Mouse (Mus musculus) midbrain, embryonic 10.5 days (tissue): ENCODE measurements around the gene Jaml. TPM values are rescaled to one million over a fixed set of nuclear protein-coding genes. Genes with fewer than 3 reads are reported as not detected.
"Not testable (repeated sequence)": the region's sequence is repeated elsewhere in the genome, so short reads cannot be mapped to it uniquely, and the experiment has no call there.

Experiments used
- DNase-seq: peaks from one replicate; pipeline ENCODE4 v3.0.0-alpha.2; 2017; ENCODE audit warnings: low spot score
- H3K27ac ChIP-seq: fragments of 300-500 bp; sonication (generic); replicated peaks from 2 replicates; pipeline ENCODE4 v1.5.1; 2016; ENCODE audit warnings: mild to moderate bottlenecking
- H3K27me3 ChIP-seq: fragments of 300-500 bp; sonication (generic); 2 replicates; pipeline ENCODE4 v1.6.1; 2016; ENCODE audit warnings: low read depth, mild to moderate bottlenecking; ENCODE audit not compliant: poor library complexity, severe bottlenecking
- H3K36me3 ChIP-seq: fragments of 300-500 bp; sonication (generic); 2 replicates; pipeline ENCODE4 v1.6.1; 2016; ENCODE audit warnings: mild to moderate bottlenecking, moderate library complexity
- H3K4me1 ChIP-seq: fragments of 300-500 bp; sonication (generic); 2 replicates; pipeline ENCODE4 v1.6.1; 2016
- H3K4me3 ChIP-seq: fragments of 300-500 bp; sonication (generic); 2 replicates; pipeline ENCODE4 v1.5.1; 2016; ENCODE audit warnings: mild to moderate bottlenecking, moderate library complexity
- H3K9me3 ChIP-seq: fragments of 300-500 bp; sonication (generic); replicated peaks from 2 replicates; pipeline ENCODE4 v1.6.1; 2016; ENCODE audit warnings: mild to moderate bottlenecking
- WGBS: fragments of 180-500 bp; shearing (Covaris S2); methylation state at CpG from one replicate; pipeline ENCODE4 v1.1.7; 2016; 5-methylcytosine and 5-hydroxymethylcytosine counted together
- polyA plus RNA-seq: library from polyadenylated mRNA; unstranded; fragments of >200 nt; fragmentation: Nextera tagmentation; extraction: Ambion mirVana; gene quantifications from 2 replicates; pipeline ENCODE4 v1.2.1, GENCODE M21; 2016

The Jaml gene
- polyA plus RNA-seq, result 0.10 and 0.14 TPM in 2 replicates

DNA sequence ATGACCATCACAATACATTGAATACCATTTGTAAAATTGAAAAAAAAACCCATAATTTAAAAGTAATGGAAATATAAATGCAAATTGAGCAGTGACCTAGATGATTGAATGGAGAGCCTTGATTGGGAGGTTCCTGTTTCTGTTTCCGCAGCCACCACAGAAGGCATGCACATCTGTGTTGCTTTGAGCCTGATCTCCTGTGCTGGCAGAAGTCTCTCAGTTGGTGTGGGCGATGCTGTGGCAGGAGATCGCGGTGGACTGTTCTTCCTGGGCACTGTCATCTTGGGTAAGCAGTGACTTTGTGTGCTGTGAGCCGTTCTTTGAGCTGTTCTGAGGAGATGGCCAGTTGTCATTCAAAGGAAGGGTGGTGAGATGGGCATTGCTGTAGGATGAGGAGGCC lies at the start of gene Jaml:
Gene Jaml, plus strand, starts transcription at position 173 of the 400 bp plus-strand sequence.
- Histone ChIP-seq H3K27ac (no peak within 1 kb of the TSS), H3K27me3 (no peaks in the 10 kb centered on the region), H3K9me3 (no peaks in the 10 kb centered on the region), H3K36me3 (no peaks in the 10 kb centered on the region), H3K4me1 (no peaks in the 10 kb centered on the region), H3K4me3 (no peak within 1 kb of the TSS)
- no peak for DNase-seq
- 88% methylated on average over 5 of the region's 5 CpGs for WGBS

- Histone ChIP-seq H3K36me3 (no peaks in the 10 kb centered on the region), H3K9me3 (no peaks in the 10 kb centered on the region), H3K4me3 (no peak overlapping the region), H3K4me1 (no peaks in the 10 kb centered on the region), H3K27me3 (no peaks in the 10 kb centered on the region; the same call in 1 of the 2 replicates), H3K27ac (no peak overlapping the region)
- no peak for DNase-seq
- WGBS, result 71% methylated on average over 6 of the region's 6 CpGs
These were observed 48.6 kb upstream of the Jaml start for GRCm38 (mm10) chr9:45030341-45030740.

GRCm38 (mm10) chr9:45032261-45032660 lies 46.7 kb upstream of the Jaml start:
- H3K27ac ChIP-seq, result no peak overlapping the region
- no peak for DNase-seq
- H3K36me3 ChIP-seq, result no peaks in the 10 kb centered on the region
- 76% methylated on average over 2 of the region's 2 CpGs for WGBS
- H3K27me3 ChIP-seq, result no peaks in the 10 kb centered on the region; the same call in 1 of the 2 replicates
- no peaks in the 10 kb centered on the region for H3K4me1 ChIP-seq
- H3K4me3 ChIP-seq, result no peak overlapping the region
- no peaks in the 10 kb centered on the region for H3K9me3 ChIP-seq

DNA sequence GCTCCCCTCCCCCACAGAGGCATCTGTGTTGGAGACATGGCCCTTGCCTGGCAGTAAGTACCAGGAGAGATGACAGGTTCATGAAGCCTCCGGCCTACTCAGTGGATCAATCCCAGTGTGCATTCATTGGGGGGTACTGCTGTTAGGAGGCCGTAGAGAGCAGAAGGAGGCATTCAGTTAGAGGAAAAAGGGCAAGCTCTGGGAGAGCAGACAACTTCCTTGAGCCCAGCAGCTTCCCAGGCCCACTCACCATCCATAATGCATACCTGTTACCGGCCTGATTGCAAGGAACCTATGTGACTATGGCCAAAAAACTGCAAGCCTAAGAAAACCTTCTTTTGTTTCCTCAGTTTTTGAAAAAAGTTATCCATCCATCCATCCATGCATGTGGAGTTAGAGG lies 44.5 kb upstream of the Jaml start:
- no peak overlapping the region for H3K4me3 ChIP-seq
- DNase-seq, result no peak
- no peaks in the 10 kb centered on the region for H3K9me3 ChIP-seq
- peaks cover 17% of the 10 kb centered on the region for H3K27me3 ChIP-seq
- no peaks in the 10 kb centered on the region for H3K36me3 ChIP-seq
- H3K27ac ChIP-seq, result no peak overlapping the region
- no peaks in the 10 kb centered on the region for H3K4me1 ChIP-seq
- 83% methylated on average over 3 of the region's 3 CpGs for WGBS

GRCm38 (mm10) chr9:45037803-45038202 lies 41.2 kb upstream of the Jaml start:
- not testable (repeated sequence) for H3K9me3 ChIP-seq, DNase-seq, H3K36me3 ChIP-seq, H3K27ac ChIP-seq, H3K4me3 ChIP-seq
- H3K27me3 ChIP-seq, result peaks cover 50% of the 10 kb centered on the region
- H3K4me1 ChIP-seq, result peaks cover 17% of the 10 kb centered on the region
- 94% methylated on average over 1 of the region's 1 CpGs for WGBS

- Histone ChIP-seq H3K36me3 (no peaks in the 10 kb centered on the region), H3K4me3 (no peak within 1 kb of the TSS)
- DNase-seq, result no peak
These were observed 39.5 kb upstream of the Jaml start, which contains the start of gene Mpzl2 for GRCm38 (mm10) chr9:45039499-45039898. Mpzl2 (plus strand) TSS chr9:45039799.

GRCm38 (mm10) chr9:45040066-45040845 lies 38.7 kb upstream of the Jaml start:
- H3K9me3 ChIP-seq, result no peaks in the 10 kb centered on the region
- DNase-seq, result no peak
- 16% methylated on average over 14 of the region's 14 CpGs for WGBS

More at GRCm38 (mm10) chr9:45039499-45039898, 39.5 kb upstream of the Jaml start, which contains the start of gene Mpzl2:
- Histone ChIP-seq H3K9me3 (no peaks in the 10 kb centered on the region), H3K27ac (no peak within 1 kb of the TSS), H3K27me3 (peaks cover 67% of the 10 kb centered on the region), H3K4me1 (peaks cover 21% of the 10 kb centered on the region)
- WGBS, result 68% methylated on average over 5 of the region's 5 CpGs

DNA sequence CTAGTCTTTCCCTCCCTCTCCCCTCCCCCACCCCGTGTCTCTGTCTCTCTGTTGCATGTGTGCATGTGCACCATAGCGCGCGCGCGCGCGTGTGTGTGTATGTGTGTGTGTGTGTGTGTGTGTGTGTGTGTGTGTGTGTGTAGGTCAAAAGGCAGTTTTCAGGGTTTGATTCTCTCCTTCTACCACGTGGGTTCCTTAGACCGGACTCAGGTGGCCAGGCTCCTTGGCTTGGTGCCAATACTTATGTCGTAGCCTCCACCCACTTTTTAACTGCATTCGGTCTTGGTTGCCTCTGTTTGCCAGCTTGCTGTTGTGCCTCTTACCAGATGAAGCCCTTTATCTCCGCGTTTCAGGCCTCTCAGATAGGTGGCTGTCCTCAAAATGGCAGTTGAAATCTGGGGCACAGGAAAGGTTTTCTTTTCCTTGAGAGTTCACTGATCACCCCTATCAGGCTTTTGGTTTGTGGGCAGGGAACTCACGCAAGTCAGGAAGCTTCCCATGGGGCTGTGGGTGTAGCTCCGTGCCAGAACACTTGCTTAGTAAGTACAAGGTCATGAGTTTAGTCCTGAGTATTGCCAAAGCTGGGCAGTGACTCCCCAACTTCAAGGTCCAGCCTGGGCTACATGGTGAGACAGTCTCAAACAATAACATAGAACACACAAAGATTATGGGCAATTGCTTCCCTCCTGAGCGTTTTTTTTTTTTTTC lies 37.7 kb upstream of the Jaml start:
- WGBS, result 36% methylated on average over 17 of the region's 17 CpGs
- H3K4me1 ChIP-seq, result peaks cover 21% of the 10 kb centered on the region
- H3K27me3 ChIP-seq, result peaks cover 73% of the 10 kb centered on the region
- H3K27ac ChIP-seq, result no peak overlapping the region
- no peaks in the 10 kb centered on the region for H3K36me3 ChIP-seq
- H3K9me3 ChIP-seq, result no peaks in the 10 kb centered on the region
- no peak overlapping the region for H3K4me3 ChIP-seq
- peak; percentile 27 for DNase-seq

More at GRCm38 (mm10) chr9:45040066-45040845, 38.7 kb upstream of the Jaml start:
- Histone ChIP-seq H3K27me3 (peaks cover 73% of the 10 kb centered on the region), H3K27ac (no peak overlapping the region), H3K36me3 (no peaks in the 10 kb centered on the region), H3K4me3 (no peak overlapping the region), H3K4me1 (peaks cover 21% of the 10 kb centered on the region)

DNA sequence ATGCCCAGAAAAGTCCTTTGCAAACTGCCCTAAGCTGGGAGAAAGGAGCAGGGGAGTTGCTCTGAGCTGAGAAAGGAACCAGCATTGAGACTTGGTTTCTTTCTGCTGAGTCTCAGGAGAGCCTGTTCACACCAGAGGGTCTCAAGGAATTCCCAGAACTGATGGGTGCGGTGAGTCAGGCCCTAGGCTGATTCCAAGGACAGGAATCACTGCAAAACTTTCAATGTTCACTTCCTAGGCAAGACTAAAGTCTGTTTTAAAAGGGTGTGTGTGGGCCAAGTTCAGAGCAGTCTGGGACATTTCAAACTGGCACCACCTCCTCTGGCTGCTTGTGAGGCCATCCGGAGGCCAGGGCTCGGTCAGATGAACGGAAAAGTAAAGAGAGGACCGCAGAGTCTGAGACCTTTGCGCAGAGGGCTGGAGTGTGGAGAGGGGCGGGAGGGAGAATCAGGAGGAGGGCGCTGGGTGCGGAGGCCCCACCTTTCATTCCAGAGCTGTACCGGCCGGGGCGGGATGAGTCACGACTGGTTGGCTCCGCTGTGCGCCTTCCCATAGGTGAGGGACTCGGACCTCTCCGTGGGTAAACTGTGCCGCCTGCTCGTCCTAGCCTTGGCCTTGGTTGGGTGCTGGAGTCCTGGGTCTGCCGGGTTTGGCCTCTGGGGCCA lies 36.8 kb upstream of the Jaml start:
- H3K27me3 ChIP-seq, result peaks cover 73% of the 10 kb centered on the region
- WGBS, result 3% methylated on average over 20 of the region's 20 CpGs
- peaks cover 21% of the 10 kb centered on the region for H3K4me1 ChIP-seq
- H3K27ac ChIP-seq, result no peak overlapping the region
- DNase-seq, result peak; percentile 21
- H3K4me3 ChIP-seq, result peak overlapping the region; percentile 32
- no peaks in the 10 kb centered on the region for H3K9me3 ChIP-seq
- H3K36me3 ChIP-seq, result no peaks in the 10 kb centered on the region

DNA sequence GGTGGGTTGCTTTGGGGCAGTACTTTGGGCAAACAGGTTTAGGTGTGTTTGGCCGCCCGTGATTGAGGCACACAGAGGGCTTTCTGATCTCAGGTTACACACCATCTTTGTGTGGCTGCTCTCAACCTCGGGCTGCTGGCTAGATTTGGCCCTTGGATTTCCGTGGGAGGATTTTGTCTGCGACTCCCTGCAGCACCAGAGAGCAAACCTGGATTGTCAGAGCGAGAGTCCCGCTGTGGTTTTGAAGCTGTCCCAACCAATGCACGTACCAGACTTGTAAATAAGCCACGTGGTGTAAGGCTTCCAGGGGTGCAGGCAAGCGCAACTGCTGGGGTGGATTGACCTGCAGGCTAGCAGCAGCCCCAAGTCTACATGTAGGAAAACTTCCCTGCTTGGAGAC lies 36.0 kb upstream of the Jaml start:
- peak overlapping the region; percentile 32 for H3K4me3 ChIP-seq
- H3K27ac ChIP-seq, result no peak overlapping the region
- no peaks in the 10 kb centered on the region for H3K36me3 ChIP-seq
- peaks cover 21% of the 10 kb centered on the region for H3K4me1 ChIP-seq
- under 1% methylated on average over 10 of the region's 10 CpGs for WGBS
- no peaks in the 10 kb centered on the region for H3K9me3 ChIP-seq
- H3K27me3 ChIP-seq, result peaks cover 72% of the 10 kb centered on the region
- DNase-seq, result peak; percentile 22

DNA sequence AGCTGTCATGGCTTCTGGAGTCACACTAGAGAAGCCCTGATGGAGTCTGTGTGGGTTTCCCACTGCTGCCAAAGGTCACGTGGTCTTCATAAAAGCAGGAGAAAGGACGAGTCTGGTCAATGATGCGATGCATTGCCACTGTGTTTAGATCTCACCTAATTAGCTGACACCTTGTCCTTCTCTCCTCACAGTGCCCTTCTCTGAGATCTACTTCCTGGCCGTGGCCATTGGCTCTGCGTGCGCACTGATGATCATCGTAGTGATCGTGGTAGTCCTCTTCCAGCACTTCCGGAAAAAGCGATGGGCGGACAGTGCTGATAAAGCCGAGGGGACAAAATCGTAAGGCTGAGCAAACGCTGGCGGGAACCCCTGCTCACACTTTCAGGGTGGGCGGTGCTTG lies 32.0 kb upstream of the Jaml start:
- Histone ChIP-seq H3K27me3 (peaks cover 34% of the 10 kb centered on the region), H3K27ac (no peak overlapping the region), H3K4me3 (no peak overlapping the region), H3K4me1 (peaks cover 11% of the 10 kb centered on the region), H3K36me3 (no peaks in the 10 kb centered on the region), H3K9me3 (no peaks in the 10 kb centered on the region)
- no peak for DNase-seq
- 93% methylated on average over 16 of the region's 16 CpGs for WGBS

DNA sequence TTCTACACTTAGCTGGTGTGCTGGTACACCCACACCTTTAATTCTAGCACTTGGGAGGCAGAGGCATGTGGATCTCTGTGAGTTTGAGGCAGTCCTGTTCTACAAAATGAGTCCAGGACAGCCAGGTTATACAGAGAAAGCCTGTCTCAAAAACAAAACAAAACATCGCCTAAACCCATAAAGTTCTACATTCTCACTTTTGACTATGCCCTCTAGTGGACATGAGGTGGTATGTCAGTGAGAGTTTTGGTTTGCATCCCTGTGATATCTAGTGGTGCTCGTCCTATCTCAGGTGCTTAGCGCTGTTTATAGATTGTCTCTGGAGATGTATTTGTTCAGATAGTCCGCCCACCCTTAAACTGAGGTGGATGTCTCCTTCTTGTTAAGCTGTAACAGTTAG lies 30.5 kb upstream of the Jaml start:
- H3K27ac ChIP-seq, result no peak overlapping the region
- no peak for DNase-seq
- no peak overlapping the region for H3K4me3 ChIP-seq
- no peaks in the 10 kb centered on the region for H3K4me1 ChIP-seq
- peaks cover 34% of the 10 kb centered on the region for H3K27me3 ChIP-seq
- H3K36me3 ChIP-seq, result no peaks in the 10 kb centered on the region
- WGBS, result 36% methylated on average over 4 of the region's 4 CpGs
- H3K9me3 ChIP-seq, result no peaks in the 10 kb centered on the region
